Mouse (Mus musculus): ENCODE data around the gene 2200002D01Rik. TPM values are rescaled to one million over a fixed set of nuclear protein-coding genes. Genes with fewer than 3 reads are reported as not detected.
A peak's percentile ranks its signal among the peaks of the same experiment; 100 is the strongest.

Gene 2200002D01Rik
- total RNA-seq (2014; rRNA removed): 2.3 and 6.9 TPM in 2 replicates
- 5.2 and 7.4 TPM in 2 replicates for polyA plus RNA-seq (2012; rRNA removed)

GRCm38 (mm10) chr7:29248261-29248841, at the start of gene 2200002D01Rik:
Gene 2200002D01Rik, minus strand, starts transcription at chr7:29248466.
- Histone ChIP-seq H3K4me1 (ENCODE audit: control insufficient read depth, insufficient read depth, low read length) (peaks cover 13% of the 10 kb centered on the region; the same call in 1 of the 2 replicates), H3K4me3 (ENCODE audit: insufficient read depth, low read depth, low read length) (peak within 1 kb of the TSS; percentile 76), H3K9ac (ENCODE audit: low read depth, low read length) (peak within 1 kb of the TSS; percentile 79), H3K79me2 (ENCODE audit: control insufficient read depth, insufficient read depth, low read length) (no peaks in the 10 kb centered on the region), H3K27ac (replicated peaks; ENCODE audit: insufficient read depth, low read depth, low read length) (peak within 1 kb of the TSS; percentile 78), H3K36me3 (ENCODE audit: control insufficient read depth, insufficient read depth, low read length) (no peaks in the 10 kb centered on the region), H3K27me3 (ENCODE audit: control insufficient read depth, insufficient read depth, low read length) (no peaks in the 10 kb centered on the region)
- WGBS: 22% methylated on average over 20 of the region's 20 CpGs
- DNase-seq (ENCODE audit: extremely low read depth, low read depth, low spot score): peak; percentile 70
- TF ChIP-seq POLR2A (IDR thresholded peaks at IDR 0.05; ENCODE audit: extremely low read depth, insufficient read depth, low read length) (no peak), CTCF (IDR thresholded peaks at IDR 0.05; ENCODE audit: low read depth, low read length) (peak; percentile 29; the same call in 1 of the 2 replicates)

GRCm38 (mm10) chr7:29296998-29297397, 48.7 kb upstream of the 2200002D01Rik start:
- H3K4me1 ChIP-seq (ENCODE audit: control insufficient read depth, insufficient read depth, low read length): no peaks in the 10 kb centered on the region
- no peak overlapping the region for H3K9ac ChIP-seq (ENCODE audit: low read depth, low read length)
- TF ChIP-seq CTCF (IDR thresholded peaks at IDR 0.05; ENCODE audit: low read depth, low read length): peak; percentile 80
- TF ChIP-seq POLR2A (IDR thresholded peaks at IDR 0.05; ENCODE audit: extremely low read depth, insufficient read depth, low read length): no peak
- H3K36me3 ChIP-seq (ENCODE audit: control insufficient read depth, insufficient read depth, low read length): no peaks in the 10 kb centered on the region
- no peak overlapping the region for H3K27ac ChIP-seq (replicated peaks; ENCODE audit: insufficient read depth, low read depth, low read length)
- no peak overlapping the region for H3K4me3 ChIP-seq (ENCODE audit: insufficient read depth, low read depth, low read length)
- WGBS: 16% methylated on average over 10 of the region's 10 CpGs
- peak; percentile 64 for DNase-seq (ENCODE audit: extremely low read depth, low read depth, low spot score)
- no peaks in the 10 kb centered on the region for H3K27me3 ChIP-seq (ENCODE audit: control insufficient read depth, insufficient read depth, low read length)
- H3K79me2 ChIP-seq (ENCODE audit: control insufficient read depth, insufficient read depth, low read length): no peaks in the 10 kb centered on the region

- H3K79me2 ChIP-seq (ENCODE audit: control insufficient read depth, insufficient read depth, low read length): no peaks in the 10 kb centered on the region
- no peaks in the 10 kb centered on the region for H3K27me3 ChIP-seq (ENCODE audit: control insufficient read depth, insufficient read depth, low read length)
- DNase-seq (ENCODE audit: extremely low read depth, low read depth, low spot score): no peak
- H3K4me1 ChIP-seq (ENCODE audit: control insufficient read depth, insufficient read depth, low read length): peaks cover 2% of the 10 kb centered on the region; the same call in 1 of the 2 replicates
- 78% methylated on average over 24 of the region's 24 CpGs for WGBS
- H3K4me3 ChIP-seq (ENCODE audit: insufficient read depth, low read depth, low read length): no peak overlapping the region
- H3K27ac ChIP-seq (replicated peaks; ENCODE audit: insufficient read depth, low read depth, low read length): no peak overlapping the region
- no peaks in the 10 kb centered on the region for H3K36me3 ChIP-seq (ENCODE audit: control insufficient read depth, insufficient read depth, low read length)
- no peak overlapping the region for H3K9ac ChIP-seq (ENCODE audit: low read depth, low read length)
- TF ChIP-seq POLR2A (IDR thresholded peaks at IDR 0.05; ENCODE audit: extremely low read depth, insufficient read depth, low read length) (no peak), CTCF (IDR thresholded peaks at IDR 0.05; ENCODE audit: low read depth, low read length) (no peak)
Measured at GRCm38 (mm10) chr7:29295861-29296647, 47.8 kb upstream of the 2200002D01Rik start.

GRCm38 (mm10) chr7:29294111-29294761, 46.0 kb upstream of the 2200002D01Rik start:
- DNase-seq (ENCODE audit: extremely low read depth, low read depth, low spot score): no peak
- TF ChIP-seq POLR2A (IDR thresholded peaks at IDR 0.05; ENCODE audit: extremely low read depth, insufficient read depth, low read length) (no peak), CTCF (IDR thresholded peaks at IDR 0.05; ENCODE audit: low read depth, low read length) (no peak)
- Histone ChIP-seq H3K4me3 (ENCODE audit: insufficient read depth, low read depth, low read length) (no peak overlapping the region), H3K27me3 (ENCODE audit: control insufficient read depth, insufficient read depth, low read length) (no peaks in the 10 kb centered on the region), H3K27ac (replicated peaks; ENCODE audit: insufficient read depth, low read depth, low read length) (no peak overlapping the region), H3K9ac (ENCODE audit: low read depth, low read length) (no peak overlapping the region), H3K4me1 (ENCODE audit: control insufficient read depth, insufficient read depth, low read length) (peaks cover 6% of the 10 kb centered on the region), H3K36me3 (ENCODE audit: control insufficient read depth, insufficient read depth, low read length) (no peaks in the 10 kb centered on the region), H3K79me2 (ENCODE audit: control insufficient read depth, insufficient read depth, low read length) (no peaks in the 10 kb centered on the region)
- WGBS: 78% methylated on average over 13 of the region's 13 CpGs

GRCm38 (mm10) chr7:29293131-29294065, 45.1 kb upstream of the 2200002D01Rik start:
- no peak overlapping the region for H3K4me3 ChIP-seq (ENCODE audit: insufficient read depth, low read depth, low read length)
- no peak overlapping the region for H3K9ac ChIP-seq (ENCODE audit: low read depth, low read length)
- WGBS: 72% methylated on average over 19 of the region's 19 CpGs
- TF ChIP-seq POLR2A (IDR thresholded peaks at IDR 0.05; ENCODE audit: extremely low read depth, insufficient read depth, low read length): no peak
- no peak for TF ChIP-seq CTCF (IDR thresholded peaks at IDR 0.05; ENCODE audit: low read depth, low read length)
- H3K79me2 ChIP-seq (ENCODE audit: control insufficient read depth, insufficient read depth, low read length): no peaks in the 10 kb centered on the region
- peak overlapping the region; percentile 31 for H3K27ac ChIP-seq (replicated peaks; ENCODE audit: insufficient read depth, low read depth, low read length)
- peaks cover 6% of the 10 kb centered on the region for H3K4me1 ChIP-seq (ENCODE audit: control insufficient read depth, insufficient read depth, low read length)
- no peak for DNase-seq (ENCODE audit: extremely low read depth, low read depth, low spot score)
- no peaks in the 10 kb centered on the region for H3K36me3 ChIP-seq (ENCODE audit: control insufficient read depth, insufficient read depth, low read length)
- H3K27me3 ChIP-seq (ENCODE audit: control insufficient read depth, insufficient read depth, low read length): no peaks in the 10 kb centered on the region
